Mouse (Mus musculus): Measurements from ENCODE around the gene Raver2.

GRCm38 (mm10) chr4:101168189-101168778 is 99.5 kb downstream of the Raver2 start:
- TF ChIP-seq CTCF (IDR thresholded peaks at IDR 0.05; ENCODE audit: borderline replicate concordance, insufficient read depth, low read depth, low read length) (peak; percentile 72; the same call in 1 of the 2 replicates), POLR2A (IDR thresholded peaks at IDR 0.05; ENCODE audit: borderline replicate concordance, insufficient read depth, low read length) (no peak)
